Mouse (Mus musculus) heart, postnatal 0 days (tissue): Measurements from ENCODE around the gene Gpr18. TPM values are rescaled to one million over a fixed set of nuclear protein-coding genes. Genes with fewer than 3 reads are reported as not detected.
A peak's percentile ranks its signal among the peaks of the same experiment; 100 is the strongest.

Source experiments
- ATAC-seq: fragments of 200-750 bp; cut with Nextera tagmentation; 2 replicates; pipeline ENCODE4 v1.8.0; 2017; ENCODE audit warnings: low read depth, moderate number of reproducible peaks, moderate library complexity; ENCODE audit not compliant: insufficient read depth
- DNase-seq: peaks from one replicate; pipeline ENCODE4 v3.0.0-alpha.2; 2016; ENCODE audit warnings: low spot score
- H3K27ac ChIP-seq: fragments of 300-500 bp; sonication (generic); 2 replicates; pipeline ENCODE4 v1.5.1; 2014; ENCODE audit warnings: low read depth, mild to moderate bottlenecking
- H3K27me3 ChIP-seq: fragments of 300-500 bp; sonication (generic); 2 replicates; pipeline ENCODE4 v1.6.1; 2014; ENCODE audit warnings: low read length, mixed read lengths; ENCODE audit not compliant: control insufficient read depth, insufficient read depth
- H3K36me3 ChIP-seq: fragments of 300-500 bp; sonication (generic); replicated peaks from 2 replicates; pipeline ENCODE4 v1.6.1; 2014; ENCODE audit warnings: low read length, mixed read lengths; ENCODE audit not compliant: control insufficient read depth, insufficient read depth
- H3K4me1 ChIP-seq: fragments of 300-500 bp; sonication (generic); 2 replicates; pipeline ENCODE4 v1.6.1; 2014; ENCODE audit warnings: antibody characterized with exemption; ENCODE audit not compliant: control insufficient read depth, insufficient read depth
- H3K4me2 ChIP-seq: fragments of 300-500 bp; sonication (generic); 2 replicates; pipeline ENCODE4 v1.6.1; 2014; ENCODE audit warnings: low read depth, mild to moderate bottlenecking, low read length, moderate library complexity
- H3K4me3 ChIP-seq: fragments of 300-500 bp; sonication (generic); 2 replicates; pipeline ENCODE4 v1.5.1; 2014; ENCODE audit warnings: low read depth, low read length
- H3K9ac ChIP-seq: fragments of 300-500 bp; sonication (generic); replicated peaks from 2 replicates; pipeline ENCODE4 v1.6.1; 2014; ENCODE audit warnings: low read depth, low read length, mixed read lengths
- H3K9me3 ChIP-seq: fragments of 300-500 bp; sonication (generic); replicated peaks from 2 replicates; pipeline ENCODE4 v1.6.1; 2016; ENCODE audit warnings: low read length; ENCODE audit not compliant: control insufficient read depth
- CTCF ChIP-seq: IDR thresholded peaks from 2 replicates; pipeline ENCODE4 v1.5.1; 2016; ENCODE audit warnings: antibody characterized with exemption, control low read depth, low read depth
- EP300 ChIP-seq: IDR thresholded peaks from 2 replicates; pipeline ENCODE4 v1.6.1; 2016; ENCODE audit warnings: antibody characterized with exemption, low read depth
- WGBS: fragments of 180-500 bp; shearing (Covaris S2); extraction: QIAGEN DNeasy Blood & Tissue Kit; methylation state at CpG from one replicate; pipeline ENCODE4 v1.1.7; 2014; 5-methylcytosine and 5-hydroxymethylcytosine counted together
- polyA plus RNA-seq: library from polyadenylated mRNA; unstranded; fragments of >200 nt; fragmentation: Nextera tagmentation; extraction: Ambion mirVana; gene quantifications from 2 replicates; pipeline ENCODE4 v1.2.1, GENCODE M21; 2015
- total RNA-seq: library from RNA; depleted of rRNA; stranded (reverse); fragments of >200 nt; gene quantifications from 2 replicates; pipeline ENCODE4 v1.2.3, GENCODE M21; 2014; ENCODE audit warnings: low replicate concordance

The Gpr18 gene
- total and polyA plus RNA-seq, 2 experiments from 2014 or later, result 0.07 TPM; not detected in 1

GRCm38 (mm10) chr14:121954608-121955007 is 39.0 kb upstream of the Gpr18 start:
- WGBS, result 89% methylated on average over 12 of the region's 12 CpGs
- no peaks in the 10 kb centered on the region for H3K4me1 ChIP-seq
- no peak for TF ChIP-seq EP300
- no peak for TF ChIP-seq CTCF

GRCm38 (mm10) chr14:121954129-121954528 is 38.5 kb upstream of the Gpr18 start:
- Histone ChIP-seq H3K9ac (no peak overlapping the region), H3K4me1 (no peaks in the 10 kb centered on the region), H3K4me3 (no peak overlapping the region), H3K36me3 (no peaks in the 10 kb centered on the region), H3K9me3 (no peaks in the 10 kb centered on the region), H3K27ac (no peak overlapping the region), H3K27me3 (no peaks in the 10 kb centered on the region), H3K4me2 (no peak overlapping the region)
- 0 out of 2 replicates have a peak, but pooled peaks have one; percentile 24 for ATAC-seq
- WGBS, result 37% methylated on average over 11 of the region's 11 CpGs
- DNase-seq, result no peak
- TF ChIP-seq EP300 (no peak), CTCF (no peak)

More at GRCm38 (mm10) chr14:121954608-121955007, 39.0 kb upstream of the Gpr18 start:
- no peaks in the 10 kb centered on the region for H3K27me3 ChIP-seq
- H3K9me3 ChIP-seq, result no peaks in the 10 kb centered on the region
- H3K9ac ChIP-seq, result no peak overlapping the region
- no peak overlapping the region for H3K27ac ChIP-seq
- no peak overlapping the region for H3K4me2 ChIP-seq
- H3K36me3 ChIP-seq, result no peaks in the 10 kb centered on the region
- ATAC-seq, result no peak
- no peak overlapping the region for H3K4me3 ChIP-seq
- no peak for DNase-seq

- Histone ChIP-seq H3K4me2 (no peak overlapping the region), H3K27ac (no peak overlapping the region), H3K4me1 (no peaks in the 10 kb centered on the region), H3K9me3 (no peaks in the 10 kb centered on the region), H3K4me3 (no peak overlapping the region), H3K27me3 (no peaks in the 10 kb centered on the region), H3K36me3 (no peaks in the 10 kb centered on the region), H3K9ac (no peak overlapping the region)
- 88% methylated on average over 5 of the region's 5 CpGs for WGBS
- no peak for TF ChIP-seq CTCF
- TF ChIP-seq EP300, result no peak
- ATAC-seq (no peak), DNase-seq (no peak)
Measured at GRCm38 (mm10) chr14:121952046-121952400, 36.4 kb upstream of the Gpr18 start.

DNA sequence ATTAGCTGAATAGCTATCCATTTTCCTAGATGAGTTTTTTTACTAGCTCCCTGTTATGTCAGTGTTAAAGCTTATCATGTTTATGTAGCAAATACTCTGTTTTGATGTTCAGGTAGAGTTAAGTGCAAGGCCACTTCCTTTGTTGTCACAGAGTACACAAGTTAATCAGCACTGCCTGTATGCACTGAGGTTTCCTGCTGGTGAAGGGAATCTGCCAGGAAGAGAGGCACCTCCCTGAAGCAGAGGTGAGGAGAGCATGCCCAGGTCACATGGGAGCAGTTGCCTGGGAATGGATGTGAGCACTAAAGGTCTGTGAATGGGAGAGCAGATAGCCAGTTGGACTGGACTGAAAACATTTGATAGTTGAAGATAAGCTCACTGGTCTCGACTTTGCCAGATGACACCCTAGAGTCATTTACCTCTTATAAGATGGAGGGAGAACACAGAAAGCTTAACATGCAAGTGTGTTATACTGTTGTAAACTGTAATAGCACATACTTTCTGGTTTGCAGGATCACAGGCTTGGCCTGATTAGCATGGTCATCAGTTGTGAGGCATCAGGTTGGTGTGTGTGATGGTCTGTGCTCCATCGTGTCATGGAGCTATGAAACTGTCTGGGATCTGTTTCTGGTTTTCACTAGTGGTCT is 35.9 kb upstream of the Gpr18 start:
- Histone ChIP-seq H3K9ac (no peak overlapping the region), H3K27me3 (no peaks in the 10 kb centered on the region), H3K4me1 (no peaks in the 10 kb centered on the region), H3K36me3 (no peaks in the 10 kb centered on the region), H3K27ac (no peak overlapping the region), H3K9me3 (no peaks in the 10 kb centered on the region), H3K4me3 (no peak overlapping the region), H3K4me2 (no peak overlapping the region)
- ATAC-seq (no peak), DNase-seq (no peak)
- no peak for TF ChIP-seq CTCF
- no peak for TF ChIP-seq EP300
- WGBS, result 46% methylated on average over 2 of the region's 2 CpGs

DNA sequence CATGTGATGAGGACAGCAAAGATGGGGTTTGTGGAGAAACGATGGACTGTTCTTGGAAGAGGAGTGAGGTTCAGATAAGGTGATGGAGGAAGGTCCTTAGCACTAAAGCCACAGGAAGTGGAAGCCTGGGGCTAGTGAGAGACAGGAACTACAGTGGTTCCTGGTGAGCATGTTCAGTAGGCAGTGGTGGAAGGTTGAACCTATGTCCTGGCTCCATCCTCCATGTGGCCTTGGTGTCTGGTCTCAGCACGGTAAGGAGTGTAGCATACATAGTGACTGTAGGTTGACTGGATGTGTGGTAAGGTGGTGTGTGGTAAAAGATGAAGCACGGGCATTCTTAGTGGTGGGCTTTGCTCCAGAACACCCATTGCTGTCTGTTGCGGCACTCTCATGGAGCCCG is 34.3 kb upstream of the Gpr18 start:
- Histone ChIP-seq H3K9me3 (no peaks in the 10 kb centered on the region), H3K27me3 (no peaks in the 10 kb centered on the region), H3K27ac (no peak overlapping the region), H3K4me2 (no peak overlapping the region), H3K36me3 (no peaks in the 10 kb centered on the region), H3K4me3 (no peak overlapping the region), H3K9ac (no peak overlapping the region), H3K4me1 (no peaks in the 10 kb centered on the region)
- no peak for ATAC-seq
- no peak for TF ChIP-seq CTCF
- TF ChIP-seq EP300, result no peak
- DNase-seq, result no peak
- WGBS, result 84% methylated on average over 5 of the region's 5 CpGs

DNA sequence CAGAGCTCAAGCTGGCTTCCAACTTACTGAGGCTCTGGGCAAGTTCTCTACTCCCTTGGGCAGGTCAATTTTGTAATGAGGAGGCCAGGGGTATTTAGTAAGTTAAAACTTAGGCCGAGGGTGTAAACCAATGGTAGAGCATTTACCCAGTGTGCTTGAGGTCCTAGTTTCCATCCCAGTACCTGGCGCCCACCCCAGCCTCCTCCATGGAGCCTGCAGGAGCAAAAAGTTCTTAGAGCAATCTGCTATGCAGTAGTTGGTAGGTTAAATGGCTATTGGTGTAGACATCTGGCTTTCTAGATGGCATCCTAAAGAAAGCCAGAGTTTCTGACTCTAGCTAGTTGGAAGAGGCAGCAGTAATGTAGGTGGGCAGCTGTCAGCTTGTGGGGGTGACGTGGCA is 33.9 kb upstream of the Gpr18 start:
- TF ChIP-seq EP300 (no peak), CTCF (no peak)
- no peak overlapping the region for H3K4me3 ChIP-seq
- H3K27ac ChIP-seq, result no peak overlapping the region
- no peaks in the 10 kb centered on the region for H3K36me3 ChIP-seq
- DNase-seq (no peak), ATAC-seq (no peak)
- H3K27me3 ChIP-seq, result no peaks in the 10 kb centered on the region
- H3K4me2 ChIP-seq, result no peak overlapping the region
- WGBS, result 97% methylated on average over 3 of the region's 3 CpGs
- no peaks in the 10 kb centered on the region for H3K4me1 ChIP-seq
- H3K9me3 ChIP-seq, result no peaks in the 10 kb centered on the region
- no peak overlapping the region for H3K9ac ChIP-seq
